Mouse (Mus musculus) heart, adult 18-20 months (tissue): ENCODE measurements around the gene Cers3. TPM values are rescaled to one million over a fixed set of nuclear protein-coding genes. Genes with fewer than 3 reads are reported as not detected.

Experiments used
- DNase-seq, 2 experiments: peaks; one replicate each; pipeline ENCODE4 v3.0.0; 2021 to 2022; ENCODE audit warnings: mixed read lengths in 1 of 2
- total RNA-seq, 2 experiments: library from RNA; stranded (reverse); gene quantifications; 2 replicates each; pipeline ENCODE4 v1.2.3; 2021

The Cers3 gene
- total RNA-seq, 2 experiments from 2014 or later = 0.15 TPM; not detected in 1

- DNase-seq = peak; percentile 11 to 42
Observed at GRCm38 (mm10) chr7:66840008-66840719, 96.9 kb downstream of the Cers3 start.

- DNase-seq = no peak
Observed at GRCm38 (mm10) chr7:66841165-66841564, 97.9 kb downstream of the Cers3 start.

- peak; percentile 77 to 89 for DNase-seq
Observed at GRCm38 (mm10) chr7:66842021-66842420, 98.7 kb downstream of the Cers3 start.

- DNase-seq = no peak
Observed at GRCm38 (mm10) chr7:66843846-66844245, 100.5 kb downstream of the Cers3 start.

- DNase-seq = no peak
Observed at GRCm38 (mm10) chr7:66846582-66846981, 103.3 kb downstream of the Cers3 start.

- DNase-seq = no peak
Observed at GRCm38 (mm10) chr7:66847299-66847698, 104.0 kb downstream of the Cers3 start.

GRCm38 (mm10) chr7:66849316-66849715, 106.0 kb downstream of the Cers3 start:
- DNase-seq = no peak

GRCm38 (mm10) chr7:66852164-66852563, 108.9 kb downstream of the Cers3 start:
- no peak for DNase-seq

- DNase-seq = no peak
Observed at GRCm38 (mm10) chr7:66857610-66858009, 114.3 kb downstream of the Cers3 start.

GRCm38 (mm10) chr7:66858247-66859075, 115.2 kb downstream of the Cers3 start:
- peak in 1 of 2 experiments; percentile 18 for DNase-seq

GRCm38 (mm10) chr7:66859220-66859619, 115.9 kb downstream of the Cers3 start:
- no peak for DNase-seq

- no peak for DNase-seq
Observed at GRCm38 (mm10) chr7:66866944-66867718, 123.8 kb downstream of the Cers3 start.

GRCm38 (mm10) chr7:66867719-66868501, 124.6 kb downstream of the Cers3 start:
- peak; percentile 14 to 15 for DNase-seq

GRCm38 (mm10) chr7:66871520-66871919, 128.2 kb downstream of the Cers3 start:
- peak in 1 of 2 experiments; percentile 20 for DNase-seq

GRCm38 (mm10) chr7:66871940-66872511, 128.7 kb downstream of the Cers3 start:
- DNase-seq = peak in 1 of 2 experiments; percentile 35

GRCm38 (mm10) chr7:66873235-66873634, 129.9 kb downstream of the Cers3 start:
- DNase-seq = no peak

Other genes starting within 250 kb of the Cers3 start
- gene Asb7, start 53.9 kb upstream of the Cers3 start, total RNA-seq = 1 to 10 TPM; 5.7 to 6.2 TPM
- gene Lins1, start 53.6 kb upstream of the Cers3 start, total RNA-seq = 1 to 10 TPM; 2.5 to 3.9 TPM
- gene Adamts17, start 96.2 kb downstream of the Cers3 start, total RNA-seq = 1 to 10 TPM in 1 of 2 experiments, under 1 TPM in 1; 0.94 to 1.3 TPM